Mouse (Mus musculus): ENCODE measurements around the gene Strn4.

The Strn4 gene

DNA sequence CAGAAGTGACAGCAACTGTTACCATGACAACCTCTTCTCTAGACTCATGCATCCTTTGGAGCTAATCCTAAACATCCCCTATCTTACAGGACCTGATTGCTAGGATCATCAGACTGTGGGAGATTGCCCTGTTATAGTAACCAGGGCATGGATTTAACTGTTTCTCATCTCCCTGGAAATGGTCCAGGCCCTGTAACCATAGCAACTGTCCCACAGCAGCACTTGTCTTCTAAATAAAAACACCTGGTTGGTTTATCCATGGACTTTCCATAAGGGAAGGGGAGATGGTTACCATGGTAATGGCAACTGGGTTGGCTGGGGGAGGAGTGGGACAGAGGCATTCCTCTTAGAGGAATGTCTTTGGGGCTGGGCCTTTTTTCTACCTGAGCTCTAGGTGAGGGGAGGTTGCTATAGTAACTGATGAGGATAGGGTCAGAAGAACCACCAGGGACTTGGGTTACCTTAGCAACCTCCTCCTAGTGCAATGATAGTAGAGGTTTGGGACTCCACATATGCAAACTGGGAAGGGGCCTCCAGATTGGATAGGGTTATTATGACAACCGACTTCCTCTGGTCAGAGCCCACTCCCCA lies at the start of gene Strn4:
Gene Strn4, plus strand, starts transcription at position 539 of the 591 bp plus-strand sequence.
- peak; percentile 72 to 74 for DNase-seq (ENCODE audit: low spot score in 2 of 2)

DNA sequence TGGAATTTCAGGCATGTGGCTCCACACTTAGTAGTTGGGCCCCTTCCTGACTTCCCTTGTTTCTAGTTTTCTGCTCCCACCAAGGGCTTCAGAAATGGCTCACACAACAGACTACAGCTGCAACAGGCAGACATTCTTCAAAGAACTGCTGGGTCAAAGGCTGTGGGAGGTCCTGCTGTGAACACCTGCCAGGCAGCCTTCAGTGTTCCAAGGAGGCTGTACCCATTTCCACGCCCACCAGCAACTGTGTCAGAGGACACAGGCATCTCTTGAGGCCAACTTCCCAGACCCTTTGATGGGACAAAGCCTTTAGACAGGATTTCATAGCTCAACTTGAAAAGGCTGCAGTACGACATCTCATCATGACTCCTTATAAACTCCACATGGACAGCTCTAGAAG lies 49.2 kb upstream of the Strn4 start:
- DNase-seq (ENCODE audit: low spot score in 2 of 2): no peak

DNA sequence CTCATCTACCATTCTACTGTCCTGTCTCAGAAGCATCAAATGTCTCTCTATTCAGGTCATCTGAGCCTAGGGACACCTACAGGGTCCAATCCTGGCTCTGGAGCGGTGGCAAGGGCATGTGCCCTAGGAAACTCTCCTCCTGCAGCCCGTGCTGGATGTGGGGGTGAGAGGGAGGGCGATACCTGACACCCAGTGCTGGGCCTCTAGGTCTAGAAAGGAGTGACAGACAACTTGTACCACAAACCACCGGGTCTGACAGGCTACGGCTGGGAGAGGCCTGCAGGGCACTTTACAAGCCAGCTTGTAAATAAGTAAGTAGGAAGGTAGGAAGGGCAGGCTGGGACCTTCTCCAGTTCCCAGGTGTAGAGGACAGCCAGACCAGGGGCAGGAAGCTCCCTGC lies 39.8 kb upstream of the Strn4 start:
- DNase-seq (ENCODE audit: low spot score in 2 of 2): no peak

DNA sequence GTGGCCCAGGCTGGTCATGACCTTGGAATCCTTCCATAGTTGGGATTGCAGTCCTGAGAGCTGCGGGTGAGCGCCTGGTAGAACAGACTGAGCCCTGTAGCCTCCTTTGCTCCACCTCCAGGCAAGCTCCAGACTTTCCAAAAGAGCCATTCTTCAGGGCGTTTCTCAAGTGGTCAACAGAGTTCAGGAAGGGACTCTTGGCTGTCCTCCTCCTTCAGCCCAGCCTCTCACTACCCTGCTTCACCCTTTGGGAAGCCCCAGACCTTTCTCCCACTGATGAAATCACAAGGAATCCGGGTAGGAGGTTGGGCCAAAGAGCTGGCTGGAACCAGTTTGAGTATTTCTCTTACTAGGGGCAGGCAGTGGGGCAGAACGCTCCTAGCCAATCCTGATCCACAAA lies 35.6 kb upstream of the Strn4 start:
- no peak for DNase-seq (ENCODE audit: low spot score in 2 of 2)

DNA sequence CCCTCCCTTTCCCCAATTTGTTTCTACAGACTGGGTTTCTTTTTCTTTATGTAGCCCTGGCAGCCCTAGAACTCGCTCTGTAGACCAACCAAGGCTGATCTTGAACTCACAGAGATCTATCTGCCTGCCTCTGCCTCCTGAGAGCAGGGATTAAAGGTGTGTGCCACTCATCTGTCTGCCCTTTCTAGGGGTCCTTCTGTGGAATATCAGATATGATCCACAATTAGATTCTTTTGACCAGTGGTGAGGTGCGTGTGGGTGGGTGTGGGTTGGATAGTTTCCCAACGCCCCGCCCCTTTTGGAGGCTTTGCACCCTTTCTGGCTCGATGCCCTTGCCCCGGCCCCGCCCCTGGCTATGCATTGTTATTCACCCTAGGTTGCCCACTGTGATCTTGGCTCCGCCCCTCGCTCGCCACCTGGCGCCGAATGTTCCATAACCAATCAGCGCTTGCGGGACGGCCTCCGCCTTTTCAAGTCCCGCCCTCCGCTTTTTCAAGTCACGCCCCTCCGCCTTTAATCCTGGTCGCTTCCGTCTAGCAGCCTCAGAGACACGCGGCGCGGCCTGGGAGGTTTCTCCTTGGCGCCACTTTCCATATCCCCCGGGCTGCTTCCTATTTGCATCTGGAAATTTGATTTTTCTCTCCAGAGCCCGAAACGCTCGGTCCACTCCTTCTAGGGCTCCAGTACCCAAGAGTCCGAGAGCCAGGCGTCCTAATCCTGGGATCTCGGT lies 34.7 kb upstream of the Strn4 start, which contains the start of gene Slc1a5:
Gene Slc1a5, plus strand, starts transcription at position 516 of the 730 bp plus-strand sequence.
- peak; percentile 52 to 59 for DNase-seq (ENCODE audit: low spot score in 2 of 2)

DNA sequence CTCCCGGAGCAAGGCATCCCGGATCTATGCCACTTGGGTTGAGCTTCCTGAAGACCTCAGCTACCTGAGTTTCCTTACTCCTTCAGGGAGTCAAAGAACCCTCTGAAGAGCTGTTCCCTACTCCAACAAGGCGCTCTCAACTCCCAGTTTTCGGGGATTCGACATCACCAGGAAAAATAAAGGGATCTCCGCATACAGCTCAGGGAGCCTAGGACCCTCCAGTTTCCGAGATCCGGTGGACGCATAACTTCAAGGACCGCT lies 34.2 kb upstream of the Strn4 start:
- no peak for DNase-seq (ENCODE audit: low spot score in 2 of 2)

DNA sequence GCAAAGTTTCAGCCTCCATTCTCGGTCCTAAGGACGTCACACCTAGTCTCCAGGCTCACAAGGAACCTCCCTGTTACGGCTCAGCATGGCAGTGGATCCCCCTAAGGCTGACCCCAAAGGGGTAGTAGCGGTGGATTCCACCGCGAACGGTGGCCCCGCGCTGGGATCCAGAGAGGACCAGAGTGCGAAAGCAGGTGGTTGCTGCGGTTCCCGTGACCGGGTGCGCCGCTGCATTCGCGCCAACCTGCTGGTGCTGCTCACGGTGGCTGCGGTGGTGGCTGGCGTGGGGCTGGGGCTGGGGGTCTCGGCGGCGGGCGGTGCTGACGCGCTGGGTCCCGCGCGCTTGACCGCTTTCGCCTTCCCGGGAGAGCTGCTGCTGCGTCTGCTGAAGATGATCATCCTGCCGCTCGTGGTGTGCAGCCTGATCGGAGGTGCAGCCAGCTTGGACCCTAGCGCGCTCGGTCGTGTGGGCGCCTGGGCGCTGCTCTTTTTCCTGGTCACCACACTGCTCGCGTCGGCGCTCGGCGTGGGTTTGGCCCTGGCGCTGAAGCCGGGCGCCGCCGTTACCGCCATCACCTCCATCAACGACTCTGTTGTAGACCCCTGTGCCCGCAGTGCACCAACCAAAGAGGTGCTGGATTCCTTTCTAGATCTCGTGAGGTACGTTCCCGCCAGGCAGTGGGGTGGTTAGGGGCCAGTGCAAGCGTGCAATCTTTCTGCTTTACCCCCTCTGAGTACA lies 33.7 kb upstream of the Strn4 start:
- DNase-seq (ENCODE audit: low spot score in 2 of 2): peak in 1 of 2 experiments; percentile 18

DNA sequence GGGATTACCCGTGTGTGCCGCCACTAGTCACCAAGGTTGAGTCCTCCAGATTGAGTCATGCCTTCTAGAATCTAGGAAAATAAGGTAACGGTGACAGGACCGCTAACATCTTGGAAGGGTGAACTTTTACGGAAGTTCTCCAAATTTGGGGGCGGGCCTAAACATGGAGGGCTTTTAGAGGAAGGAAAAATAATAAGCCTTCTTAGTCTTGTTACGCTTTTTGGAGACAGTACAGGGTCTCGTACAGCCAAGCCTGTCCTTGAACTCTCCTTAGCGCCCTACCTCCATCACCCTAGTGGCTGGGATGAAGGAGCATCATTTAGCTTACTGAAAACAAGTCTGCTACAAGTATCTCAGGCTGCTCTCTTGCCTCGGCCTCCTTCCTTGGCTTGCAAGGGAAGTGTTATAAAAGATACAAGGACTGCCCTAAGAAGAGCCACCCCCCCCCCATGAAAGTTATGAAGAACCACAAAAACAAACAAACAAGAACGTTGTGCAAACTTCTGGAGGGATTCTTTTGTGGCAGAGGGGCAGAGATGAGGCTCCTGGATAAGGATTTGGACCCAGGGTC lies 33.0 kb upstream of the Strn4 start:
- DNase-seq (ENCODE audit: low spot score in 2 of 2): no peak

DNA sequence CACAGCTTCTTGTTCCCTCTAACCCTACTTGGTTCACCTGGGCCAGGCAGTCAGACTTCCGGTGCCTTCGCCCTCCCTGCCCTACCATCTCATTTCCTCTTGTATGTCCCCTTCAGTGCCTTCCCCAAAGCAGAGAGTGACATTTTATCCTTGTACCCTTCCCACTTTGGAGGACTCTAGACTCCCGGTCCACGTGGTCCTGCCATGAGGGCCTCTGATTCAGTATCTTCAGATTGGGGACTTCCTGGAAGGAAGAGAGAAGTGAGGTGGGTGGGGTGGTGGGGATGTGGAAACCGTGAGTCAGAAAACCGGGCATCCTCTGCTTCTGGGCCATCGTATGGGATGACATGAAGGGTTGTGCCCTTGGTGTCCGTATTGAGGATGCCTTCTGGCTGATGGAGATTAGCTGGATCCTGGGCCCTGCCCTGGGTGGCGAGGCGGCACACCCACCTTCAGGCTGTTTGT lies 32.4 kb upstream of the Strn4 start:
- no peak for DNase-seq (ENCODE audit: low spot score in 2 of 2)

DNA sequence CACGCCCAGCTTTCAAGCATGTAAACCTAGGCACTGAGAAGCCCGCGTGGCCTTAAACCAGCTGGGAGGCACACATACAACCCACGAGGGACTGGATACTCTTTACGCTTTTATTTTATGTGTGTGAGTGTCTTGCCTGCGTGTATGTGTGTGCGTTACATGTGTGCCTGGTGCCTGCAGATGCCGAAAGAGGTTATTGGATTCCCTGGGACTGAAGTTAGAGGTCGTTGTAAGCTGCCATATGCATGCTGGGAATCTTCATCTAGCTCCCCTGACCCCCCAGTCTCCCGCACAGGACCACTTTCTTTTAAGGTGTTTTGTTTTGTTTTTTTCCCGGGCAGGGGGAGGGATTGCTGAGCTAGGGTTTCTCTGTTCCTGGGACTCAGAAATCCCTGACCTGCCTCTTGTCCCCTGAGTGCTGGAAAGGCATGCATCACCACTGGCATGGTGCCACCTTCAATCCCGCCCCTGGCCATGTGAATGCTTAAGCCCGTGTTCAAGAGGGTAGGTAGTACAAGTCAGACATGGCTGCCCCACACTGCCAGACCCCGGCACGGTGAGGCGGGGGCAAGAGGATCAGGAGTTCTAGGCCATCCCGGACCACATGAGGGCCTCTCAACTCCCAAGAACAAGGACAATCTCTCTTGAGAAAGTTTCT lies 31.8 kb upstream of the Strn4 start:
- no peak for DNase-seq (ENCODE audit: low spot score in 2 of 2)

DNA sequence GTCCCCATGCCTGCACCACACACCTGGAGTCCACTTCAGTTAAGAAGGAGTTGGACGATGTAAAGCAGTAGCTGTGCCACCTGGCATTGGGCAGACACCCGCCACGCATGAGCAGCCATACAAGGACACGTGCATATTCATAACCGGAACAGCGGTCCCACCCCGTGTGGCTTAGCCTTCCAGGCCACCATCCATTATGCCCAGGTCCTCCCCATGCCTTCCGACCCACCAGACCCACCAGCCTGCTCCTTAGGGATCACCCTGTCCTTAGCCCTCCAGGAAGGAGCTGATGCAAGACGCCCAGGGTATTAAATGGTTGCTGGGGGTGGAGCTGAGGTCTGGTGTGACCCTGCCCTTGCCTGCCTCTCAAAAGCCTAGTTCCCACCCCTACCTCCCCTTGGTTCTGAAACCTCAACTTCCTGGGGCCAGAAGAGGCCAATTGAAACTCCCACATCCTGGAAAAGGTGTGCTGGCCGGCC lies 31.2 kb upstream of the Strn4 start:
- DNase-seq (ENCODE audit: low spot score in 2 of 2): no peak

DNA sequence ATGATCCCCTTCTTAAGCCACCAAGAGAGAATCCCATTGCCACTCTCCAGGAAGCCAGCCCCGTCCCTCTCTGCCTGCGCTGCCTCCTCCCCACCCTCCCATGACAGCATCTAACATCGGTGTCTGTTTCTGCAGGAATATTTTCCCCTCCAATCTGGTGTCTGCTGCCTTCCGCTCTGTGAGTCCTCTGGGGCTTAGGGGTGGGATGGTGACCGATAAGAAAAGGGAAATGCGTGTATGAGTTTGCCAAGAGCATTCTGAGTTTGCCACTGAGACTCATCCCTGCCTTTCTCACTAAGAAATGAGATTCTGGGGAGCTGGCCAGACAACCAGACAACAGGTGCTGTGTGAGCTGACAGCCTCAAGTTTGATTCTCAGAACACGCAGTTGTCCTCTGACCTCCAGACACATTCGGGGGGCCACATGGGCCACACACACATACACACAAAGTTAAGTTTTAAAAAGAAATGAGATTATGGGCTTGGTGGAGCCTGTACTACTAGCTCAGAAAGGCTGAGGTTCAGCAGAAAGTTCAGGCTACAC lies 30.1 kb upstream of the Strn4 start:
- no peak for DNase-seq (ENCODE audit: low spot score in 2 of 2)

DNA sequence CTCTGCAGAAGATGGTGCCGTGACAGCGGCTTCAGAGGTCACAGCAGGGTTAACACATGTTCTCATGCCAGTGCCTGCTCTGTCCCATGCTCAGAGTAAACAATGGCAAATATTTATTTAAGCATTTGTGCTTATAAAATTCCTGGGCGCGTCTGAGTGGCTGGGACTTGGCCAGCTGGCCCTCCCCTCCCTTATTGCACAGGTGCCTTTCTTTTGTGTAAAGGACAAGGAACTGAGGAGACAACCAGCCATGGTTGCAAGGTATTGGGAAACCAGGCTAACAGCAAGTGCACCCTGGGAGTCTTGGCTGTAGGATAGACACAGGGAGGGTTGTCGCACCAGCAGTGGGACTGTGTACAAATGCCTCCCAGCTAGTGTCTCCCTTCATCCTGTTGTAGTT lies 23.4 kb upstream of the Strn4 start:
- no peak for DNase-seq (ENCODE audit: low spot score in 2 of 2)

DNA sequence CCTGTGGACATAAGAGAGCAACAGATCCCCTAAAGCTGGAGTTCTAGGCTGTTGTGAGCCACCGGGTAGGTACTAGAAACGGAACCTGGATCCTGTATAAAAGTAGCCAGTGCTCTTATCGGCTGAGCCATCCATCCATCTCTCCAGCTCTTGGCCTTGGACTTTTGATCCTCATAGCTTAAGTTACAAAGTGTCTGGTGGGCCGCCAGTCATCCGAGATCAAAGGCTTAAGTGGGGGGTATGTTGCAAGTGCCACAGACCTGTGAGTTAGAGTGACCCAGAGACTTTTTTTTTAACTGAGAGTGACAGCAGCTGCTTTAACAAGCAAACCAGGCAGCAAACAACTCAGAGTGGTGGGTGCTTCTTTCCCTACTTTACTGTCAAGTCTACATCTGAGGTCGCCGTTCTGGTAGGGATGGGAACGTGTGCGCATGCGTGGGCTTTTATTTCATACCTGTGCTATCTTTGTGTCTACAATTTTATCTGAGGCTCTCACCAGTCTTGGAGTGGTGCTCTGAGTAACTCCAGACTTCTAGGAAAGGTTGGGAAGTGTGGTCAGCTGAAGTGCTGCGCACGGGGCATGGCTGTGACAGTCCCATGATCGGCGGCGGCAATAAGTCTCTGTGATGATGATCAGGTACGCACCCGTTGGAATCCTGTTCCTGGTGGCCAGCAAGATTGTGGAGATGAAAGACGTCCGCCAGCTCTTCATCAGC lies 22.5 kb upstream of the Strn4 start:
- DNase-seq (ENCODE audit: low spot score in 2 of 2): no peak

DNA sequence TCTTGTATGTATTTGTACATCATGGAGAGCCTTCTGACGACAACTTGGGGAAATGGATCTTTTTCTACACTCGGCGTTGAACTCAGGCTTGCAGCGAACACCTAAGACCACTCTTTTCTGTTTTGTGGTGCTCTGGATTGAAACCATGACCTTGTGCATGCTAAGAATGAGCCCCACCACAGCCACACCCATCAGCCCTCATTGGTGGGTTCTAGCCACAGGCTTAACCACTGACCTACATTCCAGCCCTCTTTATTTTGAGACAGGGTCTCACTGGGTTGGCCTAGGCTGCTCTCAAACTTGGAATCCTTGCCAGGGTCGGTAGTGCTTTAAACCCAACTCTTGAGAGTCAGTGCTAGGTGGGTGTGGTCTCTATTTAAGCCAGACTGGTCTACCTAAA lies 20.8 kb upstream of the Strn4 start:
- DNase-seq (ENCODE audit: low spot score in 2 of 2): no peak

DNA sequence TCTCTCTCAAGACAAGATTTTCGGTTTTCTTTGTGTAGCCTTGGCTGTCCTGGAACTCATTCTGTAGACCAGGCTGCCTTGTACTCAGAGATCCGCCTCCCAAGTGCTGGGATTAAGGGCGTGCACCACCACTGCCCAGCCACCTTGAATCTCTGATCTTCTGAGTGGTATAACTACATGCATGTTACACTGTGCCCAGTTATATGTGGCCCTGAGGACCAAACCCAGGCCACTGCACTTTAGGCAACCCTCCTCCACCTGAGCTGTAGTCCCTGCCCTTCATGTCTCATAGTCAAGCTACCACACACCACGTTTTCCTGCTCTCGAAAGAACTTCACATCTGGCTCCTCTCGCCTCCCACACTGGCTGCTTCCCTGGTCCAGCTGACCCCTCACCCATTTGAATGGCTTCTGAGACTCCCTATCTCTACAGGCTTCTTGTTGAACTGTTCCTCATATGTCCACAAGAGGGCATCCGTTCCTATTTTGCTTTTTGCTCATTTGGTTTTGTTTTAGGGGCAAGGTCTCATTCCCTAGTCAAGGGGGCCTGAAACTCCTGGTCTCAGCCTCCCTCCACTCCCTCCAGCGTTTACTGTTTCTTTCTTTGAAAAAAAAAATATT lies 11.2 kb upstream of the Strn4 start:
- DNase-seq (ENCODE audit: low spot score in 2 of 2): no peak

DNA sequence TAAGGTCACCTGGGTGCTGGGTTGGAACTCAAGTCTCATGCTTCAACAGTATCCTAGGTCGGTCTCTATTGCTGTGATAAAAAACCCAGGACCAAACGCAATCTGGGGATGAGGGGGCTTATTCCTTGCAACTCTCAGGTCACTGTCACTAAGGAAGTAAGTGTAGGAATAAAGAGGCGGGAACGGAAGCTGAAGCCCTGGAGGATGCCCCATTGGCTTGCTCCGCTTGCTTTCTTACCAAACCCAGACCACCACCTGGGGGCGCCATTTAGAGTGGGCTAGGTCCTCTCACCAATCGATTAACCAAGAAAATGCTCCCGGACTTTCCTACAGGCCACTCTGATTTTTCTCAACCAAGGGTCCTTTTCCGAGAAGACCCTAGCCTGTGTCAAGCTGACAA lies 7.8 kb upstream of the Strn4 start:
- DNase-seq (ENCODE audit: low spot score in 2 of 2): no peak

DNA sequence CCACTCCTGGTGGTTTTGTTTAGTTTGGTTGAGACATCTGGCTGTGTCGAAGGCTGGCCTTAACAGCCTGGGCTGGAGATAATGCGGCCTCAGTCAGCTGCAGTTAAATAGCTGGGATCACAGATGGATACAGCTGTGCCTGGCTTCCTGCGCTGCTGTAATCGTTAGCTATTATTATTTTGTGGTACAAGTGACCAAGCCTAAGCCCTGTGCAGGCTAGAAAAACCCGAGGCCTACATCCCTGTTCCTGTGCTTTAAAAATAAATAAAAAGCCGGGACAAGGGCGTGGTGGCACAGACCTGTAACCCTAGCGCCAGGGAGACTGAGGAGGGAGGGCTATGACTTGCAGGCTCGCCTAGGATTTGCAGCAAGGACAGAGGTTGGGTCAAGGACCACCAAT lies 7.0 kb upstream of the Strn4 start:
- DNase-seq (ENCODE audit: low spot score in 2 of 2): no peak

DNA sequence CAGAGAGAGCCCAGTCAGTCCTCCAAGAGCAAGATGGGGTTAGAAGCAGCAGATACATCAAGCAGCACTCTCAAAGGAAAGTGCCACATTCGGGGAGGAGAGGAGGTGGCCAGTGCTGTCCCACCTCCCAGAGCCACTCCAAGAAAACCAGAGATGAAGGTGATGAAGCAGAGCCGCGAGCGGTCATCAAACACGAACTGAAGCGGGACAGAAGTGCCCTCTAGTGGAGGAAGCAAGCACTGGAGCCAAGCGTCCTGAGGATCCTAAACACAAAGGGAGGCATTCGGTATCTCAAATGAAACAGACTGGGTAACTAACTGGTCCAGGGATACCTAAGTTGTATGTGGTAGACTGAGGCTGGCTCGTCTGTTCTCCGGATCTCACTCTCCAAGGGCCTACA lies 6.0 kb upstream of the Strn4 start:
- peak; percentile 85 to 90 for DNase-seq (ENCODE audit: low spot score in 2 of 2)

DNA sequence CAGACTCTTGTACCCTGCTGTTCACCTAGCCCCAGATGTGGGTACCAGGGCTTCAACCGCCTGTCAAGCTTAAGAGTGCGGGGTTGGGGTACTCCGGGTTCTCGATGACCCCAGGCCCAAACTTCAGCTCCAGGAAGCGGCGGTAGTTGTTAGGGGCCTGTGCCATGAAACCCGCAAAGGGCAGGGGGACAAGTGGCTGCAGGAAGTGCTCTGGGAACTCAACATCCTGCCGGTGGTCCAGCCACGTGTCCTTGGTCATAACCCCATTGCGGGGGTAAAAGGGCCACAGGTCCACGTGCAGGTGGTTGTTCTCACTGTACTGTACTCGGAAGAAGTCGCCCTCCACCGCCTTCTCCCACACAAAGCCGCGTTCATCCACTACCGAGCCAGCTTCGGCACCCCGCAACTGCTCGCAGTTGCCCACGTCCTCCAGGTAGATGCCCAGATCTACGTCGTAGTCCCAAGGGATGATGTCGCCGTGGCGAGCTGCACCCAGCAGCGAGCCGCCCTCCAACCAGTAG lies 5.2 kb upstream of the Strn4 start:
- DNase-seq (ENCODE audit: low spot score in 2 of 2): no peak

Data from right cerebral cortex, adult 2 months (tissue).